Mouse (Mus musculus): ENCODE results near the gene Unc5a.

Gene Unc5a

DNA sequence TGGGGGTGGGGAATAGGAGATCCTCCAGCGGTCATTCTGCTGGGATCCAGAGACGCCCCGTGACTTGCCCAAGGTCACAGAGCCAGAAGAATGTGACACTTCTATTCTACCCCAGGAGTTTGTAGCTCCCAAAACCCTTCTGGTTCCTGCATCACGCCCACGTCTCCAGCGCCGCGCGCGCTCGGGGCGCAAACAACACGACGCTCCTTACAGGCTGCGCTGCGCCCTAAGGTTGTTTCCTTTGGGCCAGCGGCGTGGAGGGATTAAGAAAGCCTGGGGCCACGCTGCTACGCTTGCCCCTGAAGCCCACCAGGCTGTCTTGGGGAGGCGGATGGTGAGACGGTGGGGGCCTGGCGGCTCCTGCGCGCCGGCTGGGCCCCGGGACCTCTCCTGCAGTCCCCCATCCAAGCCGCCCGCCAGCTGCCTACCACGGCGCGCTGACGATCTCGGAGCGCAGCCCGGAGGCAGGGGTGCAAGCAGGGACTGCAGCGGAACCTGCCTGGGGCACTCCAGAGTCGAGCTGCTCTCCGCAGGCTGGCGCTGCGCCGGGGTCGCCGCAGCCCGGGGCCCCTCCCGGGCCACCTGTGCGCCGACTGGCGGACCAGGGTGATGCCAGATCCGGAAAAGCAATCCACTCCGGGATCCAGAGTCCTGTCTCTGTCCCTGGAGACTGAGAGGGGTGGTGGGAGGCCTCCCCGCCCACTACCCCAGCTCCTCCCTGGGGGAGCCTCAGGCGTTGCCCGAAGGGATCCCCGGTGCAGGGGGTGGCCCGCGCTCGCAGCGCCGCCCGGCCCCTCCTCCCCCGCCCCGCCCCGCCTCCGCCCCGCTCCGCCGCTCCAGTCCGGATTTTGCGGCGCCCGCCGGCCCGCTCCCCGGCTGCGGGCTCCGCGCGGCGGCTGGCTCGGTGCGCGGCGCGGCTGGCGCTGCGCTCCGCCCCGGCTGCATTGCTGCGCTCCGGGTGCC lies at the start of gene Unc5a:
Gene Unc5a, plus strand, starts transcription at position 881 of the 963 bp plus-strand sequence.
- peak; percentile 63 for DNase-seq

DNA sequence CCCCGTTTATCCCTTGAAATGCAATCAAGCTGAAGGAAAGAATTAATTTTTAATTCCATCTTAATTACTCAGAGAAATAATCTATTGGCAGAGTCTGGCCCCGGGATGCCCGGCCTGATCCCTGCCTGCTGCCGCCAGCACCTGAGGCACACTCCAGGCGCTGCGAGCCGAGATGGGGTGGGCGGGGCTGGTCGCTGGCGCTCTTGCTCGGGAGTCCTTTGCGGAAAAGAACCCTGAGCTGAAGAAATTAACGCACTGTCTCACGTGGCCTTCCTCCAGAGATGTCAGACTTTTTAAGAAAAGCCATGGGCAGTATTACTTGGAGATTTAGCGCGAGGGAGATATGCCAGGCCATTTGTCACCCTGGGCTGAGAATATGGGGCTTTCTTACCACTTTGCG lies 37.2 kb upstream of the Unc5a start:
- DNase-seq = no peak

GRCm38 (mm10) chr13:54912894-54913621 lies 36.2 kb upstream of the Unc5a start:
- no peak for DNase-seq

- DNase-seq = no peak
Observed at GRCm38 (mm10) chr13:54916644-54917043, 32.6 kb upstream of the Unc5a start.

GRCm38 (mm10) chr13:54918910-54919309 lies 30.3 kb upstream of the Unc5a start:
- no peak for DNase-seq

GRCm38 (mm10) chr13:54919666-54920065 lies 29.5 kb upstream of the Unc5a start:
- no peak for DNase-seq

DNA sequence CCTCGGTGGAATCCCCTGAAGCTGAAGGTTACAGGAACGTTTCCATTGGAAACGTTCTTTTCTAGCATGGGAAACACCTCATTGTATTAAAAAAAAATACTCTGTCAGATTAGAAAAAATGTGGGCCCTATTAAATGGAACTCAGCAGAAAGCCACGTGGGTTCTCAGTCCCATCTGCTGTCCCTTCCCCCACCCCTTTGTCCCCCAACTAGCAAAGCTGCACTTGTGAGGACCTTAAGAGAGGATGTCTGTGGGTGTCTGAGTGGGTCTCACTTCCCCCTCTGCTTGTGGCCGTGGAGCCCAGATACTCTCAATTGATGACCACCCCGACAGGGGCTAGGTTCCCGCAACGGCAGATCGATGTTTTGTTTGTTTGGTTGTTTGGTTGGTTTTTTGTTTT lies 27.5 kb upstream of the Unc5a start:
- no peak for DNase-seq

- DNase-seq = no peak
Observed at GRCm38 (mm10) chr13:54923705-54924104, 25.5 kb upstream of the Unc5a start.

DNA sequence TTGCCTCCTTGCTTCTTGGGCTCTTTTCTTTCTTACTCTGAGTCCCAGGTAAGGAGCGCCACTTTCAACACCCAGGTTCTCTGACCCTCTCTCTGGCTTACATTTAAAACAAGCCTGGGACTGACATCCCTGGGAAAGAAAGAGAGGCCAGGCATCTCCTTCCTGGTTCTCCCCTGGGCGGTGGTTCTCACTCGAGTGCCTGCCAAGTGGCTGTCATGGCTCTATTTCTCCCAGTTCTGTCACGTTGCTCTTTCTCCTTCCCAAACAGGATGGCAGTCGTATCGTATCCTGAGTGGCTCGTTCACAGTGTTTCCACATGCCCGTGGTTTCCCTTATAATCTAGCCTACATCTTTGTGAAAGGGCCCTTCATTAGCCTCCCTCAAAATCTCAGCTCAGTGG lies 23.7 kb upstream of the Unc5a start:
- DNase-seq = no peak

- peak; percentile 11 for DNase-seq
Observed at GRCm38 (mm10) chr13:54926654-54927053, 22.6 kb upstream of the Unc5a start.

DNA sequence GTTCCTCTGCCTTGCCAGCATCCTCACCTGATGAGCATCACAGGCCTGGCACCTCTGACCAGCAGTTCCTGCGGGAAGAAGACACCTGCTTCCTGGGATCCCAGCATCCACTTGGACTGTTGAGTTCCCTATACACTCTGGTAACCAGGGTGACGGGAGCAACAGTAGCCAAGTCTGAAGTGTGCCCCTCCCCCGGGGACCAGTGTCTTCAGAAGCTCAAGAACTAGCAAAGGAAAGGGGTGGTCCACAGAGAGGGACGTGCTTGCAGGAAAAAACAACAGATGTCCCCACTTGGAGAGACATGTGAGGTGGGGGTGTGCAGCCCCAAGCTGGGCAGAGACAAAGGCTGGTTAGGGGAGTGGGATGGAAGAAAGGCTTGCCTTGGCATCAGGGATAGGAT lies 19.1 kb upstream of the Unc5a start:
- no peak for DNase-seq

- DNase-seq = no peak
Observed at GRCm38 (mm10) chr13:54934873-54935272, 14.3 kb upstream of the Unc5a start.

DNA sequence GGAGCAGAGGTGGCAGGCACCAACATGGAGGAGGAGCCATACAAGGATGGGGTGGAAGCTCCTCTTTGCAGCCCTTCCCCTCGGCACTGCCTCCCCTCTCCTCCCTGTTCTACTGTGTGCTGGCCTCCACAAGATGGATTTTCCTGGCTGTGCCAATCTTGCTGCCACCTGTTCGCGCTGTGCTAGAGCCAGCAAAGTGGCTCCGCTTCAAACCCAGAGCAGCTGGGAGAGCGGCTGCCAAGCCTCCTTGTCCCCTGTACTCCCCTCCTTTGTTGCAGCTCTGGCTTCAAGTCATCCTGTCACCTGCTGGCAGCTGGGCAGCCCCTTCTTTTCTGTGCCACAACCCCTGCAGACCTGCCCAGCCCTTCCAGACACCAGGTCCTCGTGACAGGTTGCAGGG lies 13.0 kb upstream of the Unc5a start:
- DNase-seq = no peak

DNA sequence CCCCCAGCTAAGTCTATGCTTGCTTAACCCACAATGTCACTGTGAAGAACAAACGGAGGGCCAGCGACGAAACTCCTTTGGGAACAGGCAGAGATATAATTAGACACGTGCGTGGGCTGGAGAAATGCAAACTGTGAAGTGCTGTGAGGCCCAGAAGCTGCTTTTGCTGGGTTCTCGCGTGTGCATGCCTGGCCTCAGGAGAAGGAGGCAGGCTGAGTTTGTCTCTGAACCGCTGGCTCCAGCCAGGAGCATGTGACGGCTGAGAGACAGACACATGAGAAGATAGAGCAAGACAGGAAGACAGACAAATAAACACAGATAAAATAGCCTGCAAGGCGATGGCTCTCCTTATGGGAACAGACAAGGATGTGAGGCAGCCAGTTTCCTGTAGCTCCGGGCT lies 11.3 kb upstream of the Unc5a start:
- DNase-seq = no peak

- no peak for DNase-seq
Observed at GRCm38 (mm10) chr13:54938493-54938892, 10.7 kb upstream of the Unc5a start.

DNA sequence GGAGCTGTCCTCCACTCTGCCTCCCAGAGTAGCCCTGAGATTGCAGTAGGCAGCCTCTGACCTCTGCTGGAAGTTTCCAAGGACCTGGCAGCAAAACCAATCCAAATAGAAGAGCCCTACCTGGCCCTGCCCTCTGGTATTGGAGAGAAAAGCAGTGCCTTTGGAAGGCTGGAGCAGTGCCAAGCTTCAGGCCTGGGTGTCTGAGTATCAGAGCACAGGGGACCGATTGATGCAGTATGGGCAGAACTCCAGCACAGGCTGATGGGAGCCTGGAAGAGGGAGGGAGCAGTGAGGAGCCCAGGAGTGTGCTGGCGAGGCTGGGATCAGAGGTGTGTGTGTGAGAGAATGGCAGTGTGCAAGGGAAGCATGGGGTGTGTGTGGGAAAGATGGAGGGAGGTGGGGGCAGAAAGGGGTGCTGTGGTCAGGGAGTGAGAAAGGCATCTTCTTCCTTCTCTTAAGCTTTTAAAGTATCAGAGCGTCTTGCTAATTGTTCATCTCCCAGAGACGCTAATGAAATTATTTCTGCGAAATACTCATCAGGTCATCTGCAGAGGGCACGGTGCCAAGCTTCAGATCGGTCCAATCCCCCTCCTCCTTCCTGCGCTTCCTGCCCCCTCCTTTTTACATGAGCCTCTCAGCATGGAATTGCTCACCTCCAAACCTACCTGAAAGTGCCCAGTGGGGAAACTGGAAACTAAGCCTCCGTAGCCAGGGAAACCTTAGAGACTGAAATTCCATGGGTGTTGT lies 4.6 kb upstream of the Unc5a start:
- no peak for DNase-seq

DNA sequence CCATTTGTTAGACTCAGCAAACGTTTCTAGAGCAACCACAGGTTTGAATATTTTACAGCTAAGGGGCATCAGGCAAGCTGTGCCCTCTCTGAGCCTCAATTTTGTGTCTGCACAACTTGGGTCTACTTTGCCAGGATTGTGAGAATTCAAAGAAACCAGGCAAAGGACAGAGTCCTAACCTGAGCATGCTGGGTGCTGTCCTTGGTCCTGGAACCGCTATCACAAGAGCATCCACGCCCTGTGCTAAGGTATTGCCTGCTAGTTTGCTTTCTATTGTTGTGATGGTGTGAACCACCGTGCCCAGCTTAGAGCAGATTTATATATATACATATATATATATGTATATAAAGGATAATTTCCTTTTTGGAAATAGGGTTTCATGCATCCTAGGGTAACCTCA lies 3.9 kb upstream of the Unc5a start:
- DNase-seq = peak; percentile 82

DNA sequence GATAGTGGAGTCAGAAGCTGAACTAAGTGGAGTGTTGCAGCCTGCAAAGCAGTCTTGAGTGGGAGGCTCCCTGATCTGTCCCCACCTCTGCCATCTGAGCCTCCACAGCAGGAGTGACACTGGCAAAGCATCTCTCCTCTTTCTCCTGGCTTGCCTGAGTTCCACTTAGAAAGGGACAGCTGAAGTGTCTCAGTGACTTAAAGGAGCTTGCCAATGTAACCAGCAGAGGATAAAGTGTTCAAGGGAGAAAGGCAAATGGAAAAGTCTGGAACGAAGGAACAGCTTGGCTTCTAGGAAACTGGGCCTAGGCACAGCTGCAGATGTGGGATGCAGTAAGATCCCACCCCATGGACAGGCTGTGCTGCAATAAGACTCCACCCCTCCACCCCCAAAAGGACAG lies 2.8 kb upstream of the Unc5a start:
- DNase-seq = no peak

DNA sequence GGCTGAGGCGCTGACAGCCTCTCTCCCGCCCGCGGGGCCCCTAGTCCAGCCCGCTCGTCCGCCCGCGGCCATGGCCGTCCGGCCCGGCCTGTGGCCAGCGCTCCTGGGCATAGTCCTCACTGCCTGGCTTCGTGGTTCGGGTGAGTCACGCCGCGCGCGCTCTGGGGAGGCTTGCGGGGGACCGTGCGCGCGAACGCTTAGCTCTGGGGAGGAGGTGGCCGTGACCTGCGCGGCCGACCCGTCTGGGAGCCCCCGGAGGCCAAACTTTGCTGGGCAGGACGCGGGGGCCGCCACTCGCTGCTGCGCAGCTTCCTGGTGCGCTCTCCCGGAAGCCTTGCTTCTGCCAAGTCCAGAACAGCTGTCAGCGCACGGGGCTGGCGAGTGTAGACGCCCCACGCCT lies 381 bp downstream of the Unc5a start:
- peak; percentile 65 for DNase-seq

DNA sequence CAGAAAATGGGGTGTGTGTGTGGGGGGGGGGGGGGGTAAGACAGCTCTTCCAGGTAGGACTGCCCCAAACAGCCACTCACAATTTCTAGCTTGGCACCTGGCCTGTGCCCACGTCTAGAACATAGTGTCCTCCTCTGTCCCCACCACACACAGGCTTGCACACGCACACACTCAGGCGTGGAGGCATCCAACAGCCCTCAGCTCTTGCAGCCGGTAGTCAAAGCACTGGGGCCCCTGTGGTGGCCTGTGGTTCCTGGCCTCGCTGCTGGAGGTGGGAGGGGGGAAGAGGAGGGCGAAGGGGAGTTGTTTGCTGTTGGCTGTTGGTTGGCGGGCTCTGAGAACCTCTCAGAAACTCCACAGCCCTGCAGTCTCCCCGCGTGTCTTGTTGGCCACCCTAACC lies 920 bp downstream of the Unc5a start:
- no peak for DNase-seq

- DNase-seq = no peak
Observed at GRCm38 (mm10) chr13:54951166-54951565, 2.0 kb downstream of the Unc5a start.

- DNase-seq = no peak
Observed at GRCm38 (mm10) chr13:54954745-54955144, 5.5 kb downstream of the Unc5a start.
